Mouse (Mus musculus) frontal cortex, adult 2 months (tissue): ENCODE data around the gene Zyx. TPM values are rescaled to one million over a fixed set of nuclear protein-coding genes. Genes with fewer than 3 reads are reported as not detected.

Source experiments
- DNase-seq, 2 experiments: peaks; one replicate each; pipeline ENCODE4 v3.0.0; 2022; ENCODE audit warnings: low spot score in 1 of 2; ENCODE audit errors: extremely low spot score in 1 of 2
- polyA plus RNA-seq: library from polyadenylated mRNA; depleted of rRNA; stranded (reverse); fragments of >200 nt; gene quantifications from 2 replicates; pipeline ENCODE4 v1.2.3, GENCODE M21; 2012

Zyx gene
- polyA plus RNA-seq, 1 experiment, result 59.7 TPM

DNA sequence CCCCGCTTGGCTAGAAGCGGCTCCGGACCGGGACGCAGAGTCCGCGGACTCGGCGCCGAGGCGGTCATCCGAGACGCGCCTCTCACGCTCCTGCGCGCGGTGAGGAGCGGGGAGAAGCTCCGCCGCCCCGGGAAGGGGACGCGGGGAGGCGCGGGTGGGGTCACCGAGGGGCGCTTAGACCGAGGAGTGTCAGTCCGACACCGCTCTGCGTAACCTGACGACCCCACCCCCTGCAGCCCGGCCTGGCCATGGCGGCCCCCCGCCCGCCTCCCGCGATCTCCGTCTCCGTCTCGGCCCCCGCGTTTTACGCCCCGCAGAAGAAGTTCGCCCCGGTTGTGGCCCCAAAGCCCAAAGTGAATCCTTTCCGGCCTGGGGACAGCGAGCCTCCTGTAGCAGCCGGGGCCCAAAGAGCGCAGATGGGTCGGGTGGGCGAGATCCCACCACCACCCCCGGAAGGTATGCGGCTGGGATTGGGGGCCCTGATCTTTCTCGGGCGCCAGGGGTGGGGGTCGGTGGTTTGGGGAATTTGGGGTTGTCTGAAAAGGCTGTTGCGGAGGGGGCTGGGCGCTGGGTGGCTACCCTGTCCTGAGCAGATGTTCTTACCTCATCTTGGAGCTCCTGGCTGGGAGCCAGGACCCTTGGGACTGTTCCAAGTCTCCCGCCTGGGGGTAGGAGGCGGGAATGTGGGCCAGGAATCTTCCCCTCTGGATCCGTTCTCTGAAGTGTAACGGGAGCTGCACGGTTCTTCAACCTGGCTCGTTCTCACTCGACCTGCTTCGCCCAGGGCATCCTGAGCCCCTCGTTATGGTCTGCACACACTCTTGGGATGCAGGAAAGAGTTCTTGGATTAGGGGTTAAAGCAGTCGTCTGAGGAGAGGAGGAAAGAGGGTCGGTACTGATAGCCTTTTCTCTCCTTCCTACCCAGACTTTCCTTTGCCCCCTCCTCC, 864 bp downstream of the Zyx start:
- DNase-seq, result peak; percentile 48 to 82

GRCm38 (mm10) chr6:42350968-42351775, 1.7 kb downstream of the Zyx start:
- DNase-seq, result no peak

- no peak for DNase-seq
These were observed 2.5 kb downstream of the Zyx start for GRCm38 (mm10) chr6:42351776-42352485.

DNA sequence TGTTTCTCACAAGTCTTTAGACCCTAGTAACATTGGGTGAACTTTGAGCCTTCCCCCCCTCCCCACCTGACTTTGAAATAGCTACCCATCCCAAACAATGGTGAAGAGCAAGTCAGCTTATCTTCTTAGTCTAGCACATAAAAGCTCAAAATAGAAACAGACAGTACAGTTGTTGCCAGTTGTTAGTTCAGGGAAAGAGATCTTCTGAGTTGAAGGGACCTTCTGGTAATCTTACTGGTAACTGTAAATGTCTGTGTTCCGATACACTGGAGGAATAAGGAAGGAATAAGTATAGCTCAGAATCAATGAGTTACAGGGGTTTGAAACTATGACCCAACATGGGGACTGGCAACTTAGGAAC, 3.0 kb downstream of the Zyx start:
- no peak for DNase-seq

- DNase-seq, result no peak
These were observed 3.8 kb downstream of the Zyx start for GRCm38 (mm10) chr6:42353180-42353579.

GRCm38 (mm10) chr6:42354076-42355019, 4.9 kb downstream of the Zyx start:
- peak in 1 of 2 experiments; percentile 65 for DNase-seq

DNA sequence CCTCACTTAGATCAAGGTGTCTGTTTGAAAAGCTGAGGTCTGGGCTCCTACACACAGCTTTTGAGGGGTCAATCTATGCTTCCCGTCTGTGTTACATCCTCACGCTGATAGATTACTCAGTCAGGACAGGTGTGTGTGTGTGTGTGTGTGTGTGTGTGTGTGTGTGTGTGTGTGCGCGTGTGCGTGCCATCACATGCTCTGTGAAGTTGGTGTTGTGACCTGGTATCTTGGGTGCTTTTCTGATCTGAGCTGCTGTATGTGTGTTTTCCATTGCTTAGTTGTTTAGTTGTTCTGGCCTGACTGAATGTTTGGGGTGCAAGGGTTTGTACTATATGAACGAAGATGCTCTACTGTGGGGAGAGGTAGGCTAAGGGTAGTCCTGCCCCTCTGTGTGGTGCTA, 5.9 kb downstream of the Zyx start:
- no peak for DNase-seq

GRCm38 (mm10) chr6:42355794-42356600, 6.6 kb downstream of the Zyx start:
- no peak for DNase-seq

- DNase-seq, result no peak
These were observed 7.5 kb downstream of the Zyx start for GRCm38 (mm10) chr6:42356913-42357312.

DNA sequence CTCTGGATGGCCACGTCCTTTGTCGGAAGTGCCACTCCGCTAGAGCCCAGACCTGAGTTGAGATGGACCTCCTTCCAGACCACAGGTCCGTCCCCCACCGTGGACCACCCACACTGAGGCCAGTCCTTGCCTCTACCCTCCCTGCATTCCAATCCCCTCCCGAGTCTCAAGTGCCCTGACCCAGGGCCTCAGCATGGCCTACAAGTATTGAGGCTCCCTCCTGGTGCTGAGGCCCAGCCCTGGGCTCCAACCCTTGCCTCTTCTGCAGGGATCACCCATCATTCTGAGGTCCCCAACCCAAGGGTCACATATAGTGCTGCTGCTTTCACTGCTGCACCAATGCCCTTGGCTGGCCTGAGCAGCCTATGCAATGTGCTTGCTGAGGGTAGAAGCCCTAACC, 8.5 kb downstream of the Zyx start:
- DNase-seq, result no peak

- no peak for DNase-seq
These were observed 9.5 kb downstream of the Zyx start for GRCm38 (mm10) chr6:42358901-42359300.

GRCm38 (mm10) chr6:42359364-42360147, 10.1 kb downstream of the Zyx start:
- no peak for DNase-seq

GRCm38 (mm10) chr6:42360231-42360840, 10.9 kb downstream of the Zyx start:
- no peak for DNase-seq

DNA sequence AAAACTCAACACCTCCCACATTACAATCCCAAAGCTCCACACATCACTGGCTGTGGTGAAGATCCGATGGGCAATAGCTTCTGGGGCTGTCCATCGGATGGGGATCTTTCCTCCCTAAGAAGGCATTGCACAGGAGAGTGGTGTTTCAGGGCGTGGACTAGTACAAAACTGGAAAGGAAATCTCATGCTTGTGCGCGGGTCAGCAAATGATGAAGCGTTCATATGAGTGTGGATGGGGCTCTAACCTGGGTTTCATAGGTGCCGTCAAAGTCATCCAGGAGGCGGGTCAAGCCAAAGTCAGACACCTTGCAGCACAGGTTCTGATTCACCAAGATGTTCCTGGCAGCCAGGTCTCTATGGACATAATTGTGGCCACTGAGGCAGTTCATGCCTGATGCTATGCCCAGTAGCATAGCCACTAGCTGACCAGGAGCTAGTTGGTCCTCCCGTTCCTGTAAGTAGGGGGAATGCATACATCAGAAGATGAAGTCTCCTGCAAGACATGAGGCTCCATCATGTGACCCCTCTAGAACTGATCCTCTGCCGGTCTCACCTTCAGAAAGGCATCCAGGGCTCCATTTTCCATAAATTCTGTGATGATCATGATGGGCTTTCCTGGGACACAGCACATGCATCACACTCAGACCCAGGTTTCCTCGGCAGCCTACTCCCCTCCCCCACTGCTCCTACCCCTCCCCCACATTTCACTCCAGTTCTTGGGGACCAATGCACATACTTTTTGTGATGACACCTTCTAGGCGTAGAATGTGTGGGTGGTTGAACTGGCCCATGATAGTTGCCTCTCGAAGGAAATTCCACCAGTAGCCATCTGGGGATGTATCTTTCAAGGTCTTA, 11.8 kb downstream of the Zyx start:
- no peak for DNase-seq

DNA sequence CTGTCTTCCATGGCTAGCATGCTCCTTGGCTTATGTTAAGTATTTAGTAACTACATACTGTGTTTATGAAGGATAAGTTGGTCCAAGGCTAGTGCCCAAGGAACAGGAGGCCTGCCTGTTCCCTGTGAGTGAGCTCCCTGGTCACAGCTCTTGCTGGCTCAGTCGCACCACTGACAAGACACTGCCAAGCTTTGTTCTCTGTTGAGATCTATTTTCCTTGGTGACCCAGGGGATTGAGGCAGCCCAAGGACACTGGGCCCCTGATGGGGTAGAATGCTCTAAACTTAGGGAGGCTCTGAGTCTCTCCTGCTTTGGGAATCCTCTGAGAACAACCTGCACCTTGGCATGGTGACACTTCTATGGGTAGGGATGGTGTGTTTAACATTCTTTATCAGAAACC, 12.6 kb downstream of the Zyx start:
- no peak for DNase-seq

DNA sequence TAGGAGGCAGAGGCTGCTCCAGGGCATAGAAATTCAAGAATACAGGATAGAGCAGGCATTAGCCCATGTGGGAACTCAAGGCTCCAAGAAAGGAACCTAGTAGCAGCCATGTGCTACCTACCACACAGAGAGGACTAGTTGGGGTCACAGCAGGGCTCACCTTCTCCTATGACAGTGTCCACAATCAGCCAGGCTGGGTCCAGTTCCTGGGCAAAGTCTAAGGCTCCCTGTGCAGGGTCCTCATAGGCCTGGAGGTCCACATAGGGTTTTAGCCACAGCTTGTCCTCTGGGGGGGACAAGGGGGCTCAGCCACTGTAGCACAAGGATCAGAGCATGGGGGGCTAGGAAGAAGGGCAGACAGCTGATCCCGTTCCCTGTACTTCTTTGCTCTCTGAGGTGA, 13.1 kb downstream of the Zyx start:
- no peak for DNase-seq

- no peak for DNase-seq
These were observed 13.5 kb downstream of the Zyx start for GRCm38 (mm10) chr6:42362974-42363373.
